Mouse (Mus musculus) lung, adult 18-20 months (tissue): ENCODE data around the gene Tbc1d16.
"Not testable (repeated sequence)": the region's sequence is repeated elsewhere in the genome, so short reads cannot be mapped to it uniquely, and the experiment has no call there.

ENCODE experiments used
- DNase-seq, 2 experiments: peaks; one replicate each; pipeline ENCODE4 v3.0.0; 2022; ENCODE audit warnings: mixed read lengths in 2 of 2

Tbc1d16 gene

DNA sequence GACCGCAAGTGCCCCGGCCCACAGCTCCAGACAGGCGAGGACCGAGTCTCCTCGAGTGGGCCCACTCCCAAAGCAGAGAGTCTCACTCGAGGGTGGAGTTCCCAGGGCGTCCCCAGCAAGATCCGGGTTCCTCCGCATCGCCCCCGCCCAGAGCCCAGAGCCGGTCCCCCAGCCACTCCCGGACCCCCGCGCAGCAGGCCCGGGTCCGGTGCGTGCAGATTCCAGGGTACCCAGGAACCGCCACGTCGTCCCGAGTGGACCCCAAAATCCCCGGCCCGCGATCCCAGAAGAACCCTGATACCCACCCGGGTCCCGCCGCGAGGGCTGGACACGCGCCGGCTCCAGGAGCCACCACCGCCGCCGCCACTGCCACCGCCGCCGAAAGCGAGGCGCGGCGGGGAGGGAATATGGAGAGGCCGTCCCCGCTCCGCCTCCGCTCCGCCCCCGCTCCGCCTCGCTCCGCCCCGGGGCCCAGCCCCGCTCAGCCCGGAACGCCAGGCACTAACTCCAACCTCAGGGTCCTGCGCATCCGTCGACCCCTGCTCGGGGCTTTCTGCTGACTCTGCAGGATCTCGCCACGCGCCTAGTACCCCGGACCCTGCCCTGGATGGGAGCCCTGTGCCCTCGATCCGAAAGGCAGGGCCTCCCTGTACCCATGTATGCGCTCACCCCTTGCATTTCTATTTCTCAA is at the start of gene Tbc1d16, which contains the start of gene Ccdc40:
Tbc1d16 (minus strand) TSS at position 409 of the 691 bp plus-strand sequence.
Ccdc40 (plus strand) TSS at position 482 of the 691 bp plus-strand sequence.
- DNase-seq, result peak; percentile 68 to 73

- DNase-seq, result no peak
These were observed 45.1 kb upstream of the Tbc1d16 start for GRCm38 (mm10) chr11:119273186-119273930.

- DNase-seq, result not testable (repeated sequence)
These were observed 44.2 kb upstream of the Tbc1d16 start for GRCm38 (mm10) chr11:119272492-119272891.

GRCm38 (mm10) chr11:119268557-119269195 is 40.4 kb upstream of the Tbc1d16 start:
- peak; percentile 42 to 48 for DNase-seq

GRCm38 (mm10) chr11:119267768-119268556 is 39.7 kb upstream of the Tbc1d16 start, which contains the start of gene Gaa:
Gene Gaa, plus strand, starts transcription at chr11:119267887.
- DNase-seq, result peak; percentile 94 to 97

GRCm38 (mm10) chr11:119267241-119267674 is 39.0 kb upstream of the Tbc1d16 start:
- DNase-seq, result peak; percentile 17 to 19

DNA sequence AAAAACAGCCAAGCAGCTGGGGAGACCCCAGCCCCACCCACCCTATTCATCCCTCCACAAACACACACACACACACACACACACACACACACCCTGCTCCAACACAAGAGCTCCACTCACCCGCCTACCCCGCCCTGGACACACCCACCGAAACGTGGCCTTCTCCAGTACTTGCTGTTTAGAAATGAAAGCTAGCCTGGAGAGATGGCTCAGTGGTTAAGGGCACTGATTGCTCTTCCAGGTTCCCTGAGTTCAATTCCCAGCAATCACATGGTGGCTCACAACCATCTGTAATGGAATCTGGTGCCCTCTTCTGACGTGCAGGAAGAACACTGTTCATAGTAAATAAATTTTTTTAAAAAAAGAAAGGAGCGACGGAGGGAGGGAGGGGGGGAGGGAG is 37.5 kb upstream of the Tbc1d16 start:
- DNase-seq, result no peak

DNA sequence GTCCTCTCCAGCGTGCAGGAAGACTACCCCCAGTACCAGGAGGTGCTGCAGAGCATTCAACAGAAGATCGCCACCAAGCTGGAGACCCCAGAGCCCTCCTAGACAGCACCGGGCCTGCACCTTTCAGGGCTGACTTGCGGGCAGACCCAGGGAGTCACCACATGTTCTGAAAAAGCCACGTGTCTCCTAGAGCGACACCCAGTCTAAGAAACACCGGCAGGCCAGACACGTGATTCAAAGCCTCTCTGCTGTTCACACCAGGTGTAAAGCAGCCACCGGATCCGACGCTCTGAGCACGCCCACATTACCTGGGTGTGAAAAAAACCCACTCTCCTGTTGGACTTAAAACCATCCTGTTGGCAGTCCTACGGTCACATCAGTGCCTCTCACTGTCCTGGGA is 36.1 kb upstream of the Tbc1d16 start:
- no peak for DNase-seq

GRCm38 (mm10) chr11:119259977-119260376 is 31.7 kb upstream of the Tbc1d16 start:
- no peak for DNase-seq

- DNase-seq, result peak; percentile 71 to 74
These were observed 30.4 kb upstream of the Tbc1d16 start for GRCm38 (mm10) chr11:119258572-119259322.

- no peak for DNase-seq
These were observed 29.9 kb upstream of the Tbc1d16 start for GRCm38 (mm10) chr11:119258216-119258571.

DNA sequence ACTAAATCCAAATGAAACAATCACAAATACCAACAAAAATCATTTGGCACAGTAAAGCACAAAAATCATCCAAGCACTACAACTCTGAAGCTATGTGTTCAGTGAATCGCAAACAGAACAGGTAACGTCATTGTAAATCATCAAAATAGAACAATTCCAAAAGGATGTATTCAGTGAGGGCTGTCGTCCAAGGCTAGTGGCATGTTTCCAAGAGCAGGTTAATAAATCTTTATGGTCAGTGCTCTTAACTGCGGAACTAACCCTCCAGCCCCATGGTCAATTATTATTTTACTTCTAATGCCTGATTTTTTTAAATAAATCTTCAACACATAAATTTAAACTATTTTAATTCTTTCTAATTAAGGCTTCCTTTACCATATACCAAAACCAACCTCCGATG is 28.3 kb upstream of the Tbc1d16 start:
- not testable (repeated sequence) for DNase-seq

DNA sequence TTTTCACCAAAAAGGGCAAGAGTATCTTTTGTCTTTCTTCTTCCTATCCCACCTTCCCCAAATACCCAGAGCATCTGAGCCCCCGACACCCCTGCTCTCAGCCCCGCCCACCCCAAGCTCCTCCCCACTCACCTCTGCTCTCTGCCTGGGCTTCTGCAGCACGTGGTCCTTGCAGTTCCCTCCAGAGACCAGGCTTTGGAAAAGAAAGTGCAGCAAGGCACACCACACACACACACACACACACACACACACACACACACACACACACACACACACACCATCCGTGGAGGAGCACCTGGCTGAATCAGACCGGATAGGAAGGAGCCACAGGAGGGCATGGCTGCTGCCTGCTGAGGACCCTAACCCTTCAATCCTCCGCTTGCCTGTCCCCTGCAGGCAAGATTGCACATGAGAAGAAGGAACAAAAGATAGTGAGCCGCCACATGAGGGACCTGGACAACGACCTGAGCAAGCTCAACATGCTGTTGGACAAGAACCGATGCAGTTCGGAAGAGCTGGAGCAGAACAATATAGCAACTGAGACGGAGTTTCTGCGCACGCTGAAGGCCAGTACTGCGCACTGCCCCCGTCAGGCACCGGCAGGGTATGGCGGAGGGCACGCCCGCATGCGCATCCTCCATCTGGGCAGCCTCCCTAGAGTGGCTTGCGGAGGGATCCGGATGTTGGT is 24.7 kb upstream of the Tbc1d16 start:
- no peak for DNase-seq

DNA sequence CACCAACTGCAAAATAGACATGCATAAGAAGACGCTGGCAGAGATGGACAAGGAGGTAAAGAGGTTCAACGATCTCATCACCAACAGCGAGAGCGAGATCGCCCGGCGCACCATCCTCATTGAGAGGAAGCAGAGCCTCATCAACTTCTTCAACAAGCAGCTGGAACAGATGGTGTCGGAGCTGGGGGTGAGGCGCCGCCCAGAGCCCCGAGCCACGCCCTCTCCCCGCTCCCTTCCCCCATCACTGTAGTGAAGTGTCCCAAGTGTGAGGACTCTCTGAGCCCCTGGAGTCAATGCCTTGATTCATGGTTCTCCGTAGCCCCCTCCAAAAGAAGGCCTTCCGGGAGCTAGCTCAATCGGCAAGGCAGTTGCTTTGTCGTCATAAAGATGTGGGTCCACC is 22.7 kb upstream of the Tbc1d16 start:
- no peak for DNase-seq

DNA sequence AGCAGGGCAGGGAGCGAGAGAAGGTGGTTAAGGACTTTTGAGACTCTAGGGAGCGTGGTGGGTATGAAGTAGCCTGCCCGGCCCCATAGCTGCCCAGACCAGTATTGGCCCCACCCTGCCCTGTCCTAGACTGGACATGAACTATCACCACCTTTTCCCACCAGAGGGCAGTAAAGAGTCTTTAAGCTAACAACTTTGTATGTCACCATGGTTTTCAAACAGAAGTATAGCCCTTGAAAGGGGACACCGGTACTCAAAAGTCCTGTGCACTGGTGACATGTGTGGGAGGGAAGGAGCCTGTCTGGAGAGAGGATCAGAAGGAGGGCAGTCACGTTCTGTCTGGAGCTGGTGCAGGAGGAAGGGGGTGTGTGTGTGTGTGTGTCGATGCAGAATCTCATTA is 20.7 kb upstream of the Tbc1d16 start:
- peak in 1 of 2 experiments; percentile 84 for DNase-seq

DNA sequence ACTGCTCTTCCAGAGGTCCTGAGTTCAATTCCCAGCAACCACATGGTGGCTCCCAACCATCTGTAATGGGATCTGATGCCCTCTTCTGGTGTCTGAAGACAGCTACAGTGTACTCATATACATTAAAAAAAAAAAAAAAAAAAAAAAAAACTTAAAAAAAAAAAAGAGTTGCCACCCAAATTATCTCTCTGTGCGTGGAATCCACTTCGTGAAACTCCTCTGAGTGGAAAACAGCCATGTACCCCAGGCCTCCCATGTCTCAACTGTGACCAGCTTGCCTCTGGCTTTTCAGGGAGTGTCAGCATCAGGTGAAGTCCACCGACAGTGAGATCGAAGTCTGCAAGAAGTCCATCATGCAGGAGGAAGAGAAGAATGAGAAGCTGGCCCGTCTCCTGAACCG is 17.2 kb upstream of the Tbc1d16 start:
- DNase-seq, result not testable (repeated sequence)

GRCm38 (mm10) chr11:119239480-119239879 is 11.2 kb upstream of the Tbc1d16 start:
- peak in 1 of 2 experiments; percentile 32 for DNase-seq

GRCm38 (mm10) chr11:119238305-119238721 is 10.0 kb upstream of the Tbc1d16 start:
- peak; percentile 63 to 70 for DNase-seq

DNA sequence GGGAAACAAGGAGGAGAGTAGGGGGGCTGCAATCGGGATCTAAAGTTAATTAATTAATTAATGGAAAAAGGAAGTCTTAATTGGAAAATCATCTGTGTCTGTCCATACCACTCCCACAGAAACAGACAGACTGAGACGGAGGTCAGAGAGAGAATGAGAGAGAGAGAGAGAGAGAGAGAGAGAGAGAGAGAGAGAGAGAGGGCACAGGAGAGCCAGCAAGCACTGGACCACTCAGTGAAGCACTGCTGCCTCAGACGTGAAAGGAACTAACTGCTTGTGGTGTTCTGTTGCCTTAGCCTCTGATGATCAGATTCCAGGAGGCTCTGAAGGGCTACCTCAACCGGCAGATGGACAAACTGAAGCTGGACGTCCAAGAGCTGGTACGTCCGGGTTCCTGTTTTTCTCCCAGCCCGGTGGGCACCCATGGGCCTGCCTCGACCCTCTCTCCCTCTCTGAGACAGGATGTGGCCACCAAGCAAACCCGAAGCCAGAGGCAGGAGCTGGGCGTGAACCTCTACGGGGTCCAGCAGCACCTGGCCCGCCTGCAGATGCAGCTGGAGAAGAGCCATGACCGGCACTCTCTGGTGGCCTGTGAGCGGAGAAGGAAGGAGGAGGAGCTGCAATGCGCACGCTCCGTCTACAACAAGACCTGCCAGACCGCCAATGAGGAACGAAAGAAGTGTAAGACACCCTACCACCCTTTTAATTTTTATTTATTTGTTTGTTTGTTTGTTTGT is 9.4 kb upstream of the Tbc1d16 start:
- DNase-seq, result peak; percentile 41 to 50

DNA sequence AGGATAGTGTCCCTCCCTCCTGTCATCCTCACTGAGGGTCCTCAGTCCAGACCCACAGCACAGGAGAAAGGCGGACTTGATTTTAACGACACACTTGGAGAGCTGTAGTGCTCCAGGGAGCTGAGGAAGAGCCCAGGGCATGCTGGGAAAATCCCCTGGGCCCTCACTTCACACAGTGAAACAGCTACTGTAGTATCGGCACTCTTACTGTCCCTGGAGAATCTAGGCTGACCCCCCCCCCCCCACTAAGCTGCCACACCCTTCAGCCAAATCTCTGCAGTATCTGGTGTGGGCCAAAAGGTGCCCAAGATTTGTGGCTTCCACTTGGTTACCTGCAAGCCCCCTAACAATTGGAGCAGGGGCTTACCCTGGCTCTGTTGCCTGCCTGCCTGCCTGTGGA is 8.7 kb upstream of the Tbc1d16 start:
- no peak for DNase-seq
